Mouse (Mus musculus): ENCODE measurements at regions not wholly inside any gene's neighbourhood (a gene's known extent, or its start where the extent isn't known, plus 50 kb on each side); places are given as distances from the start of the nearest gene placed in this dataset.

- in situ Hi-C loops (cut with MboI, MseI): no loop called here
Measured at GRCm38 (mm10) chr10:56770629-56771028, 393.5 kb downstream of the Gja1 start.

DNA sequence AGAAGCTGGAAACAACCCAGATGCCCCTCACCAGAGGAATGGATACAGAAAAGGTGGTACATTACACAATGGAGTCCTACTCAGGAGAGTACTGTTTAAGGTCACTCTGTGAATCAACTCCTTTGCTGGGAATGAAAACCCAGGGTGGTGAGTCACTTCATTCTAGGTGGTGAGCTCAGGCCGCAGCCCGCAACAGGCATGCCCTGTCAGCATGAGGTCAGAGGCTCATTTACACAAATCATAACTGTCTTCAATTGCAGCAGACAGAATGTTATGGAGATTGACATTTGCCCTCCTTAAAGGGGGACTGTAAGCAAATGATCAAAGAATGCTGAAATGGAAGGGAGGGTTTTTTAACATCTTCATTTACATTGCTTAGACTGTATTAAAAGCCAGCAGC is 405.1 kb downstream of the Gja1 start:
- in situ Hi-C loops (cut with MboI, MseI): loop anchor here (10.0 kb wide), 1 partner anchor 1443 kb away; the partner anchor contains the start of gene AW822073

DNA sequence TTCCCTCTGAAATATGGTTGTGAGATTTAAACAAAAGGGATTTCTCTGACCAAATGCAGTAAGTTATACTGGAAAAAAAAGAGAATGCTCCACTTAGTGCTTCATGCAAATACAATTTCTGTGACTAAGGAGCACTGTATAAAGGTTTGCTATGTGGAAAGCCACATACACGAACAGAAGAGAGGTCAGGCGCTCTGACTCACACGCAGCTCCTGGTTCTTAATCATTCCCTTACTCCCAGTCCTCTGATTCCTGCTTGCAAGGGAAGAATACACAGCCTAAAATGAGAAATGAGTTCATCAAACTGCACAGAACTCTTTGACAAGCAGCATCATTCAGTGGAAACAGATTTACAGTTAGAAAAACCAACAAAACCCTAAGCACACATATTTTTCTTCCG is 406.8 kb downstream of the Gja1 start:
- in situ Hi-C loops (cut with MboI, MseI): loop anchor here (10.0 kb wide), 1 partner anchor 1441 kb away; the partner anchor contains the start of gene AW822073

- in situ Hi-C loops (cut with MboI, MseI): loop anchor here (10.0 kb wide), 1 partner anchor 1437 kb away; the partner anchor contains the start of gene AW822073
Measured at GRCm38 (mm10) chr10:56788081-56788480, 411.0 kb downstream of the Gja1 start.

- in situ Hi-C loops (cut with MboI, MseI): no loop called here
Measured at GRCm38 (mm10) chr10:56793074-56793473, 415.9 kb downstream of the Gja1 start.

GRCm38 (mm10) chr10:56795396-56795795 is 418.3 kb downstream of the Gja1 start:
- in situ Hi-C loops (cut with MboI, MseI): no loop called here

- in situ Hi-C loops (cut with MboI, MseI): no loop called here
Measured at GRCm38 (mm10) chr10:56799307-56799706, 422.2 kb downstream of the Gja1 start.

DNA sequence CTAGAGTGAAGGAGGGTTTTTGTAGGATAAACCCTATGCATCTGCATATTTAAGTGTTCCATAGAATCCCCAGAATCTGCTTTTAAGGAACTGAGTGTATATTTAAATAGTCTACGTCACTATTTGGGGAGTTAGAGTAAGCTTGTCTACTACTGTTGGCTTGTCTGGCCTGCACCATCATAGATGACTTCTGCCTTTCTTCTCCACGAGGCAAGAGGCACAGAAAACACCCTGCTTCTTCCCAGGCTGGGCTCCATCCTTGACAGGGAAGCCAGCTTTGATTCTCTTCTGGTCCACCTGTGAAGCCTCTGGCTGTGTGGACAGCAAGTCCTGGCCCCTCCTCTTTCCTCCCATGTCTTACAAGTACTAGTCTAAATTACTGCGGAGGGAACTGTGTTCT is 422.6 kb downstream of the Gja1 start:
- in situ Hi-C loops (cut with MboI, MseI): no loop called here

DNA sequence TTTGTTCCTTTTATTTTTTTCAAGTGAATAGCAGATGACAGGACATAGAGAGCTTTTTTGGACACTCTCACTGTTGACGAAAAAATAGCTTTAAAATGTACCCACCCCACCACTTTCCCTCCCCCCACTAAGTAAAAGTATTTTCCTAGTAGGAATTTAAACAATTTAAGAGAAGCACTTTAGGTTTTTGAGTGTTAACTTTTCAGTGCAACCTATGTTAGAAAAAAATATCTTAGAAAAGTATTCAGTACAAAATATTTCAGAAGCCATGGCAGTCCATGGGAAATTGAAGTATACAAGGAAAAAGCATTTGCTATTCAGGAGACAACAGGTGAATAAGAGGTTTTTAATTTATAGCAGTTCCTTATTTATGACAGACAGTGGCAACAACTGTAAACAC is 431.9 kb downstream of the Gja1 start:
- in situ Hi-C loops (cut with MboI, MseI): no loop called here

DNA sequence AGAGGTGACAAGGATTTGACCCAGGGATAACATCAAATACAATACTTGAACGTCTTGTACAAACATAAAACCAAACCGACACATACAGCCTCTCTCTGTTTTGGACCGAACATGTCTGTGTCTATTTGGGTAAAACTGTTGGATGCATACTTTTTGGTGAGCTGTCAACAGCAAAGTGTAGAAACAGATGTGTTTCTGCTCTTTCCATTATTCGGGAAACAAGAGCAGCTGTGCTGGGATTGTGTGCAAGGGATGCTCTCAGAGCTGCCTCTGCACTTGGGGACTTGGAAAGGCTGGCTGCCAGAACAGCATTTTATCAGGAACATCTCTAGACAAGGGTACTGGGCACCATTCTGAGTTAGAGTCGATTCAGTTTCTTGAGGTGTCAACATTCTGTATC is 445.0 kb downstream of the Gja1 start:
- in situ Hi-C loops (cut with MboI, MseI): no loop called here

DNA sequence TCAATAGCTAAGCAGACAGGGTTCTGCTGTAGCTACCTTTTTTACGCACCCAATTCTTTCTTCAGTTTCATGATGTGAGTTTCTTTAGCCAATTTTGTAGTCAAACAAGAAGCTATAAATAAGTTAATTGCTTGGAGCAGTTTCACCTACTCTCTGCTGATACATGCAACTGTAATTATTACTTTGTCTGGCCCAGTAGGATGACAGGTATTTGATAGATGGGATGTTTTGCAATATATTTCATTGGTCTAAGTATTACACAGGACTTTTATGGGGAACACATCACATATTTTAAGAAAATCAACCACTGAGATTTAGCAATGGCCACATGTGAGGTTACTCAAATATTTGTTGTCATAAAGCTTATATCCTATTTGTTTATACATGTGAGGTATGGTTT is 454.2 kb downstream of the Gja1 start:
- in situ Hi-C loops (cut with MboI, MseI): no loop called here

DNA sequence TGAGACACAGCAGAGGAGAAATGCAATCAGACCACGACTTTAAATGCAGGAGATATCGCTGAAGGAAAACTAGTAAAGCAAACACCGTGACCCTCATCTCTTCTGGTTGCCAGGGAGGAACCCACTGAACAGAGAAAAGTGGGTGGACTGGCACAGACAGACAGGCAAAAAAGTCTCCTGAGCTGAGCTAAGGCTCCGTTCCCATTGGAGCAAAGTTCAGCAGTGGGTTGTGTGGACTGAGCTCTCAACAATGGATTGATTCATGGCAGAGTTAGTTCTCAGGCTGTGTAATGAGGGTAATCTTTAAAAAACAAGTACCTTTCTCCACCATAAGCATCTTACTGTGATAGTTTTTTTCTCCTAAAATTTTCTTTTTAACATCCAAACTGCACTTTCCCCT is 454.8 kb downstream of the Gja1 start:
- in situ Hi-C loops (cut with MboI, MseI): no loop called here

DNA sequence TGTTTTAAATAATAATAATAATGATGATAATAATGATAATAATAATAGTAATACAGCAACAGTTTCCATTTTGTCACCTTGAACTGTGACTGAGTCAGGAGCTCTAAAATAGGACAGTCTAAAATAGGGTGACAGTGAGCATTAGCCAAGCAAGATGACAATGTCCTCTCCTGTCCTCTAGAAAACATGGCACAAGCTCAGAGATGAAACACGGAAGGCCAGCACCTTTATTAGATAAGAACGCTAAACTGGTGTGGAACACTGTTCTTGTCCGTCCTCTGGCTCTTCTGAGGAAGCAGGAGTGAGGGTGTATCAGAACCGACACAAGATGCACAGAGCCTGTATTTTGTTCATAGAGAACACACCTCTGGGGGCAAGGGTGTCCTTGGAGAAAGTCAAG is 459.0 kb downstream of the Gja1 start:
- in situ Hi-C loops (cut with MboI, MseI): no loop called here

DNA sequence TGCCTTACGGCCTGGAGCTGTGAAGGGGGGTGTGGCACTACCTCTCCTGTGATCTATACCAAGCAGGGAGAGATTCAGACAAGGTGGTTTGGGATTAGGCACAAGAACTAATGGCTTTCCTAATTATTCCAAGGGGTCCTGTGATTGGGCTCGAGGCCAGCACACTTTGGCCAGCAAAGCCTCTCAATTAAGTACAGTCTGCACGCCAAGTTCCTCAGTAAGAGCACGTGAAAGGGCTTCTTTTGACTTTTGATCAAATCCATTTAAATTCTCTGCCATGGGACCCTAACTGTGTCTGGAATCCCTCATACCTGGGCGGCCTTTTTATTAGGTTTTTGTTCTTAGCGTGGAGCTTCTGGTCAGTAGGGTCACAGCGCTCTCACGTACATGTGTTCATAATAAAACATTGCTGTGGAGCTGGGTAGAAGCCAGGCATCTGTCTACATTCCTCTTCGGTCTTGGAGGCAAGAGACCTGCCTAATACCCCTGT is 461.9 kb downstream of the Gja1 start:
- in situ Hi-C loops (cut with MboI, MseI): no loop called here

- in situ Hi-C loops (cut with MboI, MseI): no loop called here
Measured at GRCm38 (mm10) chr10:56839545-56839944, 462.4 kb downstream of the Gja1 start.

DNA sequence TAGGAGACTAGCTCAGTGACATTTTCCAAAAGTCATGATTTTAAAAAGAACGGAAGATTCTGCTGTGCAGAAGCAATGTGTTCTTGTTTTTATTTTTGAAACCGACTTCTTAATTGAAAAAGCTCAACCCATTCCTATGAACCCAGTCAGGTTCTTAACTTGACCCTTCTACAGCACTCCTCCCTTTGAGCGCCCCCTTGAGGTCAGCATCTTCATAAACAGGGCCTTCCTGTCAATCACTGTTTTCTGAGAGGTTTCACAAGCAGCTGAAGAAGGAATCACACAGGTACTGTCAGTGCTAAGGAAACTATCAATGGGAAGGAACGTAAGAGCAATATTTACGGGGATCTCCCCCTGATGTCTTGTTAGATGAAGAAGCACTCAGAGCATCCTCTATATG is 463.6 kb downstream of the Gja1 start:
- in situ Hi-C loops (cut with MboI, MseI): no loop called here

DNA sequence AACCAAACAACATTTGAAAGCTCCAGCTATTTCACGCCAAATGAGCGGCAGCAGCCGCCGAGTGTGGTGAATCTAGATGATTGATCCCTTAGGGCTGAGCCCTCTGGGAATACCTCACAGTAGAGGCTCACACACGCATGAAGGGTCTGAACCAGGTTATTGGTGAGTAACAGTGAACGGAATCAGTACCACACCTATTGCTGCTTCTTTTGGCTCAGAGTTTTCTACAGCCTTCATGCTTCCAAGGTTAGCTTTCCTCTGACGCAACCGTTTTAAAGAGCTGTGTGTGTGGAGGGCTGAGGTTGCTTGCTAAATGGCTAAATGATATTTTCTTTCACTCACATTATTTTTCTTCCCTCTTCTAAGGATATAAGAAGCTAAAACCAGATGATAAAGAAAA is 464.4 kb downstream of the Gja1 start:
- in situ Hi-C loops (cut with MboI, MseI): no loop called here

DNA sequence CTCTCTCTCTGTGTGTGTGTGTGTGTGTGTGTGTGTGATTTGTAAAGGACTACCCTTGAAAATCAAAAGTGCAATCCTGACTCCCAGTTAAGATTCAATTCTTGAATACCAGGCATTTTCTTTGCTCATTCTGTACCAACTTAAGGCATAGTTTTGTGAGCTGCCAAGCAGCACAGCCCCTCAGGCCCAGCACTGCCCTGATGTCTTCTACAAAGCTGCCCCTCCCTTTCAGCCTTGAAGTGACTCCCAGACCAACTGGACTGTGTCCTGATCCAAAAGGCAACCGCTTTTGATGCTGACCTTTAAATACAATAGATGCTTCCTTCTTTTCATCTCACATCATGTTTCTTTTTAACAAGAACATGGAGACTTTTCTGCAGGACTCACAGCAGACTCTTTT is 464.8 kb downstream of the Gja1 start:
- in situ Hi-C loops (cut with MboI, MseI): no loop called here

DNA sequence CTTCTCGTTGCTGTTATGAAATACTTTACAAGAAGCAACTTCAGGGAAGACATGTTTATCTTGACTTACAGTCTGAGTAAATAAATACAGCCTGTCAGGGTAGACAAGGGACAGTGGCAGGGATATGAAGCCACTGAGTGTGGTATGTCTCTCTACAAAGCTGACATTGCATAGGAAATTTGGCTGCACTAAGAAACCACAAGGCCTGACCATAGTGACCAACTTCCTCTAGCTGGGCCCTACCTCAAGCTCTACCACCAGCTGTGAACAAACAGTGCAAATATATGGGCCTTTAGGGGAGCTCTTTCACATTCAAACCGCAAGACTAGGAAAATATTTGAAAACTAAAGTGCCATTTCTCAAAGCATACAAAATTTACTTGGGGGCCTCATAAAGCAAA is 475.4 kb downstream of the Gja1 start:
- in situ Hi-C loops (cut with MboI, MseI): no loop called here

DNA sequence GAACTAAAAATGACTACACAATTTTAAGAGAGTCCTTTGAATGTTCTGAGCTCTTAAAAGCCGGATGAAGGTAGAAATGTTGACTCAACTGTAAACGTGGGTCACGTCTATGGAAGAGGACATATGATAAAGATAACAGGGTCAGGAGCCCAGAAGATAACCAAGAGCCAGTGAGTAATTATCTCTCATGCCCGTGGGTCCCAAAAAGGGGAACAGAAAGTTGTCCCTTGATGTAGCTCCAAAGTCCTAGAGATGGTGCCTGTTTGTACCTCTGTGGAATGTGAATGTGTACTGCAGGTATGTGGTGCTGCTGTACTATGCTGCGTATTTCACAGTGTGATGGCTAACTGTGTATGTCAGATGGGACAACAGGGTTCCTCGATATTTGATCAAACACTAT is 479.1 kb downstream of the Gja1 start:
- in situ Hi-C loops (cut with MboI, MseI): no loop called here

- in situ Hi-C loops (cut with MboI, MseI): no loop called here
Measured at GRCm38 (mm10) chr10:56879744-56880143, 502.6 kb downstream of the Gja1 start.

DNA sequence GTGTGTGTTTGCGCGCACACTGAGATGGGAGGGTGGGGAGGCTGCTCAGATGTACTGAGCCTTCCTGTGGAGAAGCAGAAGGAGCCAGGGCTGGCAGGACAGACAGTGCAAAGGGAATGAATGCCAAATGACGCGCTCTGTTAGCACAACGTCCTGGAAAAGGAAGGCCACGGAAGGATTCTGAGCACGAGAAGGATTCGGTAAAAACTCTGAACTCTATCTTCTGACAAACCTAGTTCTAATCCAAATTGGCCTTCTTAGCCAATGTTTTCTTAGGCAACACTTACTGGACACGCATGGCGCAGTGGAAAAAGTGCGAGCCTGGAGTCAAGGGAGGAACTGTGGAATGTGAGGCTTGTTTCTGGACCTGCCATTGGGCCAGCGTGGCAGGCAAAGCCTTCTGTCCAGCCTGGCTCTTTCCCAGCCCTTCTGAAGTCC is 503.0 kb downstream of the Gja1 start:
- in situ Hi-C loops (cut with MboI, MseI): no loop called here

GRCm38 (mm10) chr10:56884456-56885410 is 507.6 kb downstream of the Gja1 start:
- in situ Hi-C loops (cut with MboI, MseI): no loop called here

All from T-helper 2 cell (primary cell).